Mouse (Mus musculus) hindlimb bud, embryonic 11.5 days (tissue): ENCODE results near the gene Cir1.
A peak's percentile ranks its signal among the peaks of the same experiment; 100 is the strongest.

Source experiments
- DNase-seq: peaks from one replicate; pipeline ENCODE4 v3.0.0-alpha.2; 2012; ENCODE audit warnings: low read depth, low spot score; ENCODE audit errors: extremely low spot score

Gene Cir1

DNA sequence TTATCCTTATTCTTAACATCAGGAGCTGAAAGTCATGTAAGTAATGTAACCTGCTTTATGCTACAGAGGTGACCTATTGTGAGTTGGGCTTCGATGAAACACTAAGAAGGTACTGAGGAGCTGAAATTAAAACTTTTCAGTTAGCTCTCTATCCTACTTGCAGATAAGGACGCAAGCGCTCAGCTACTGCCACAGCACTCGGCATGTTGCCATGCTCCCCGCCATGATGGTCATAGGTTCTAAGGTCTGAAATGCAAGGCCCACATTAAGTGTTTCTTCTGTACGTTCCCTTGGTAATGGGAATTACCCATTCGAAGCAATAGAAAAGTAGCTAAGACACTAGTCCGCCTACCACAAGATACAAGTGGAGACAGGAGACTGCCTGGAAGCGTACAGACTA, 9.8 kb downstream of the Cir1 start:
- no peak for DNase-seq

DNA sequence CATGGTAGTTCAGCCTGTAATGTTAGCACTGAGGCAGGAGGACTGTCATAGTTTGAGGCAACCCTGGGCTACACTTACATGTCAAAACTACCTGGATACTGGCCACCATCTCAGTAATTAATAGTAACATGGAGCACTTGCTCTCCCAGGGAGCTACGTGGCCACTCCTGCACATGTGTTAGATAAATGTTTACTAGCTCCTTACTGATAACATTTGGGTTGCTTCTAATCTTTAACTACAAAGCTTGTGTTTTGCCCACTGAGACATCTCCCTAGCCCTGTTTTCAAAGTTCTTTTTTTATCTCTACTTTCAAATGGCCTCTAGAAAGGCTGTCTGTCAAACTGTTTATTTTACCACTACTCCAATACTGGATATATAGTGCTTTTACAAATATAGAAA, 10.5 kb downstream of the Cir1 start:
- DNase-seq = no peak

DNA sequence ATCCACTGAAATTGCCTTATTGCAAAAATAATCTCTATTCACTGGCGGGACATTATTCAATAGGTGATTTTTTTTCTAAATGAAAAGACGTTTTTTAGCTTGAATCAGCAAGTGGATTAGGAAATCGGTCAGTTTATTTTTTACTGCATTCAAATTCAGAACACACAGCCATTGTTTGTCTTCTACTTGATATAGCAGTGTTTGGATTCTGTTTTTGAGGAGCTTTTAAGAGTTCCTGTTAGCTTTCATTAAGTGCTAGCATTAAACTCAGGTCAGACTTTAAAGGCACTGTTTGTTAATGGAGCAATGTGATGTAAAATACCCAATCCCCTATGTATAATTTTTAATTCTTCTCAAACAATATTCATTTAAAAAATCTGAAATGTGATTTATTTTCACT, 13.7 kb downstream of the Cir1 start:
- no peak for DNase-seq

DNA sequence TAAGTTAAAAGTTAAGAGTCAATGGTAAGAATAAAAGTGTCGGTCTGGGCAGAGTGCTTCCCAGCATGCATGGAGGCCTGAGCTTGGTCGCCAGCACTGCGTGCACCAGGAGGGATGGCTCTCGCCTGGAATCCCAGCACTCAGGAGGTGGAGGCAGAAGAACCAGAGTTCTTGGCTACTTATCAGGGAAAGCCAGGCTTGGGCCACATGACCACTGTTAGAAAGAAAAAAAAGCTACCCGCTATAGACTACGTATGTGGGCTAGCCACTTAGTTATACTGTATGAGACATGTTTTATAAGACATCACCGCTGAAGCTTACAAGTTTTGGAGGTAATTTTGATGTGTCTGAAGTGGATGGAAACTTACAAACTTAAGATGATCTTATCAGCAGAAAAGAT, 14.3 kb downstream of the Cir1 start:
- no peak for DNase-seq

GRCm38 (mm10) chr2:73295023-73295422, 17.5 kb downstream of the Cir1 start:
- DNase-seq = no peak

DNA sequence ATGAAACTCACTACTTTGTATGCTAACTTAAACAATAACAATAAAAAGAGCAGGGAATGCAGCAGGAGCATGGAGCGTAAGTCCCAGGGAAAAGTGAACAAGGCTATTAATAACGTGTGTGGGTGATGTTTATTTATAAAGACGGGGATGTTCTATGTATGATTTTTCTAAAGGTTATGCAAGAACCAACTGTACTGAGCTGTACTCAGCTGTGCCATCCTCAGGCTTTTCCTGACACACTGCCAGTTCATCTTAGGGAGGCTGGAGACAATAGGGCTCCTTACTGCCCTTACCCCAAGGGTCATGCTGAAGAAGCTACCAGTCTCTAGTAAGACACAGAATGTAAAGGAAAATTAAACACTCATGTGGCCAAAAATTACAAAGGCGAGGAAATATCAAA, 21.4 kb downstream of the Cir1 start:
- DNase-seq = no peak

DNA sequence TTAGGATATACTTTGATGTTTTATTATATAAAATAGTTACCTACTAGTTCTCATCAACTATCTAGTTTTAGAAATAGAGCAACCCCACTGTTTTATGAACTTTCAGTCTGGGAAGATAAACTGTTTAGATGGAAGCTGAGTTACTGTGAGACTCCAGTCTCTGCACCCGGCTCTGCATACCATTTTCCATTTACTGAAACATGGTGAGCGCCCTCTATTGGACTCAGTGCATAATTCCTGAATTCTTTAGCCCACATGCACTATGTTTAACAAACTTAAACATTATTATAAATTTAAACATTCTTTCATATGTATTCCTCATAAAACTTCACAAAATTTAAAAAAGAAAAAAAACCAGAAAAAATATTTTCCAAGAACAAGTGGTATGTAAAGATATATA, 26.9 kb downstream of the Cir1 start:
- DNase-seq = no peak

DNA sequence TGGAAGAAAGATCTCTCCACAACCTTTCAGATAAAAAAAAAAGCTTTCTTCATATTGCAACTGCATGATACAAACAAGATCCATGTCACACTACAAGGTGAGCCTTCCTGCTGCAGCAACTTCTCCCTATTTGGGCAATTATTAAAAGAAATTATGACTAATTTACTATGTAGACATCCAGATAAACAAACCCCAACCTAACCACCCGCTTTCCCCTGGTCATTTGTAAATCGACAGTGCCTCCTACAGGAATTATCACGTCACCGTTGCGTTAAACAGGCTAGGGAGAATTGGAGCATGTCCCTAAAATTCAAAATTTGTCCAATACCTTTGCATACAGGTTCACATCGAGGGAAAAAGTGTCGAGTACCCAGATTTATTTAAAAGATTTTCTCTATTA, 30.8 kb downstream of the Cir1 start:
- no peak for DNase-seq

- DNase-seq = no peak
Measured at GRCm38 (mm10) chr2:73281048-73281661, 31.3 kb downstream of the Cir1 start.

DNA sequence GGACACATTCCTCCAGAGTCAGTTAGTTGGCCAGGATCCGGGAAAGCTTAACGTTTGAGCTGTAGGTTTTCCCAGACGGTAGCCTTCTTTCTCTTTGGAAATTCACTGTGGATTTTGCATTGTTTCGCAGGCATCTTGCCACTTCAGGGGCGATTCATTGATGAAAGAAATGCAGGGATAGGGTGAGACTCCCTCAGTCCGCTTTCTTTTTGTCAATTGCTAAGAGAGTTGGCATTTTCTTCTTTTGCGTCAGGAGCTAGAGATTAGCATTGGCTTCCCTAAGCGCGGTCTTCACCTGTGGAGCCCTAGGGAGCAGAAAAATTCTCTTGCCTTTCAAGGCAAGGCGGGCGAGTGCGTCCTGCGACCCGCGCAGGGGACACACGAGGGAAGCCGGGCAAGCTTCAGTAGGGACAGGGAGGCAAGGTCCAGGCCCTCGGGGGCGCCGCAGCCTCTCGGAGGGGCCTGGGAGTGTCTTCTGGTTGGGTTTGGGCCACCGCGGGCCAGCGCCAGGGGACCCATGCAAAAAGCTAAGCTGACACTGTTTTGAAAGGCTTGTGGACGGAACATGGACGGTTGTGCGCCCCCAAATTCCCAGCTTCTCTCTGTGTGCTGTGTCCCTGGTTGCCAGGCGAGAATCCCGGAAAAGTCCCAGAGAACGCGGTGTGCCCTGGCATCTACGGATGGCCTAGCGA, 32.0 kb downstream of the Cir1 start:
- DNase-seq = no peak

- DNase-seq = no peak
Measured at GRCm38 (mm10) chr2:73279271-73280038, 33.0 kb downstream of the Cir1 start.

DNA sequence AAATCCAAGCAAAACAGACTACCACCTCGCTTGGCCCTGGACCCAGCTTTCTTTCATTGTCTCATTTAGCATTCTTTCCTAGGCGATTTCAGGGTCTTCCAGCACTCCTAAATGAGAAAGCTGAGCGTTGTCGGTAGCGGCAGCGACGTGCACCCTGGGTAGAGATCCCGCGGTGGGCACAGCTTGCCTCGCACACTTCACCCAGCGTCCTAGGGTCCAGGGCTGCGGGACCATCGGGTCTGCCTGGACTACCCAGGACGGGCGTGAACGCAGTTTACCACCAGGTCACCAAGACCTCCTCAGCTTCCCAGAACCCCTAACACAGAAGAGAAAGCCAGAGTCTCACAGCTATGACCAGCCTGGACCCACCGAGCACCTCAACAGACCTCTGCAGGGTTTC, 33.6 kb downstream of the Cir1 start:
- DNase-seq = no peak

DNA sequence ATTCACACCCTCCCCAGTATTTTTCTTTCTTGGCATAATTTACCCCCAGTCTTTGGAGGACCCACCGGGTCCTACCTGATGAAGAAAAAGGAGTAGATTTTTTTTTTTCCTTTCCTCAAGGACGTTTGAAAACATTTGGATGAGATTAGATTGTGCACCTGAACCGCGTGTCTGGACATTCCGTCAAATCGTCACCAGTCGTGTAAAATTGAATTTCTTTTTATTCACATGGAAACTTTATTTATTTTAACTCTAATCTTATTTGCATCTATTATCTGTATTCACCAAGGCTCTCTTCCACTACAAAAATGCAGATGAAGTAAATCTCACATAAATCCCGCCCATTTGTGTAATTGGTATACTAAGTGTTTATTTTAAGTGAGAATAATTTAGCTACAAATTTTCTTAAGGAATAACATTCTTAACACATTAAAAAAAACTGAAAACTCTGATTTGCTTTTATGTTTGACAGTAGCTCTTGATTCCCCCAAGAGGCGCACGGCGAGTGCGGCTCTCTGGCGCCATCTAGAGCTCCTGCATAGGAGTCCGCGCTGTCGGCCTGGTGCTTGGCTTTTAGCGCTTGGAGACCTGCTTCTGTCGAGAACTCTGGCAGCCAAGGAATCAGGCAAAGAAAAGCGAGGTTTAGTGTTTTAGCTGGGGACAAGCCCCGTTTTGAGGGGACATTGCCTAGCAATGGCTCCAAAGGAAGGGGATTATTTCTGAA, 34.2 kb downstream of the Cir1 start:
- DNase-seq = peak; percentile 93

DNA sequence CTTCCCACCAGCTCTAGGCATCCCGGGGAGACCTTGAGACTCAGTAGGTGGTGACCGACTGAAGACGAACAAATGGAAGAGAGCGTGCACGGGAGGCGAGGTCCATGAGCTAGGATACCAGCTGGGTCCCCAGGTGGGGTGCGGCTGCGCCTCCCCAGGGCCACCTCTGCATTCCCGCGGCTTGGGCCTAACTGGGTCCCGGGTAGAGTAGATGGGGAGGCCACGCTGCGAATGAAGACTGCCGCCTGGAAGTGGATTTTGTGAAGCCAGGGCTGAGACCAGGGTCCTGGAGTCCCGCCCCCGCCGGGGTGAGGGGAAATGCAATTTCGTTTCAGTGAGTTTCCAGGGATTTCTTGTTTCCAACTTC, 34.8 kb downstream of the Cir1 start:
- DNase-seq = no peak

GRCm38 (mm10) chr2:73277021-73277708, 35.3 kb downstream of the Cir1 start:
- no peak for DNase-seq

GRCm38 (mm10) chr2:73276141-73276571, 36.3 kb downstream of the Cir1 start:
- no peak for DNase-seq

DNA sequence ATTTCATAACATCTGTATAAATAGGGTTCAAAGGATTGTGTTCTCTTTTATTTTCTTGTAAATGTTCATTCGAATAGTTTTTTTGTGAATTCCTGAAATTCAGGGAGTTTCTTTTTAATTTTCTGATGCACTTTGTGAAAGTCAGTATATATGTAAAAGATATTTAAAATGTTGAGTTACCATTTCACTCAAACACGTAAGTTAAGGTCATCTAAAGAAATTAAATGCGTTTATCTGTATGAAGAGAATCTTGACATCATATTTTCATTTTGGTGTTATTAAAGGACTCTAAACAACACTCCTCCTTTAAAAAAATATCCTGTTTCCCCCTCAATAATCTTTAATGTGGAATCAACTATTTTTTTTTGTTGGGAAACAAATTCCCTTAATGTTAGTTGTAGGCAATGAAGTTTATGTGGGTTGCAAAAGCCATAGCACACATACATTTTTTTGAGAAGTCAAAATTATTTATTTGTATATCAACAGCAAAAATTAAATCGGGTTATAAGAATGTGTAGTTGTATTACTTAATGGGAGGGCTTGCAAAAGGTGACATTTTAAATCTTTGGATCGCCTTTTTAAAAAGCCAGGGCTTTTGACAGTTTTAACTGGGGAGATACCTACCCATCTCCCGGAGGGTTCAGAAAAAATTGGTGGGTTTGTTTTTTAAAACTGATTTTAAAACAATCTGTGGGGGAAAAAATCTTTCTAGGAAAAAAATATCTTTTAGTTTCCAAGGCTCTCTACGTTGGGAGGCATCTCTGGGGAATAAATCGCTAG, 37.0 kb downstream of the Cir1 start:
- no peak for DNase-seq

DNA sequence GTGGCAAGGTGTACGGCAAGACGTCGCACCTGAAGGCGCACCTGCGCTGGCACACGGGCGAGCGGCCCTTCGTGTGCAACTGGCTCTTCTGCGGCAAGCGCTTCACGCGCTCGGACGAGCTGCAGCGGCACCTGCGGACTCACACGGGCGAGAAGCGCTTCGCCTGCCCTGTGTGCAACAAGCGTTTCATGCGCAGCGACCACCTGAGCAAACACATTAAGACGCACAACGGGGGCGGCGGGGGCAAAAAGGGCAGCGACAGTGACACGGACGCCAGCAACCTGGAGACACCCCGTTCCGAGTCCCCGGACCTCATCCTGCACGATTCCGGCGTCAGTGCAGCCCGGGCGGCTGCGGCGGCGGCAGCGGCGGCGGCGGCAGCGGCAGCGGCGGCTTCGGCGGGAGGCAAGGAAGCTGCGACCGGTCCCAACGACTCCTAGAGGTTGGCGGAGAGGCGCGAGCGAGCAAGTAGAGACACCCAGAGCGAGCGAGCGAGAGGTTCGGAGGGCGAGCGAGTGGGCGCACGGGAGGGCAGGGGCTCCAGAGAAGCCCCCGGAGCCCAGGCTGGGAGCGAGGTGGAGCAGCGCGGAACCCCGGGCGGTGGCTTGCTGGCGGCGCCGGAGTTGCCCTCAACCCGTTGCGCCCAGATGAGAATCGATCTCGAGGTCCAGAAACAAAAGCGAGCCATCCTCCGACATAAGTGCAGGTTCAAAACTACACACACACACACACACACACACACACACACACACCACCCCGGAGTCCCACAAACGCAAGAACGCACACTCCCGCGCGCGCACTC, 38.2 kb downstream of the Cir1 start:
- DNase-seq = no peak
